Mouse (Mus musculus): ENCODE results near the gene Ube2g1. TPM values are rescaled to one million over a fixed set of nuclear protein-coding genes. Genes with fewer than 3 reads are reported as not detected.

Ube2g1 gene
- polyA plus RNA-seq, 1 experiment from 2014 or later = 68.3 TPM

GRCm38 (mm10) chr11:72615931-72616330 is 8.8 kb downstream of the Ube2g1 start:
- Histone ChIP-seq H3K4me2 (no peak overlapping the region), H3K4me3 (ENCODE audit: low read depth, low read length) (no peak overlapping the region), H3K9ac (ENCODE audit: low read depth, low read length) (no peak overlapping the region), H3K9me3 (replicated peaks; ENCODE audit: control insufficient read depth, low read length) (no peaks in the 10 kb centered on the region), H3K27me3 (ENCODE audit: control insufficient read depth, insufficient read depth, low read length) (no peaks in the 10 kb centered on the region), H3K36me3 (ENCODE audit: control insufficient read depth, insufficient read depth, low read length) (no peaks in the 10 kb centered on the region), H3K4me1 (ENCODE audit: control insufficient read depth, insufficient read depth, low read length) (no peaks in the 10 kb centered on the region; the same call in 1 of the 2 replicates), H3K27ac (ENCODE audit: low read depth, low read length) (no peak overlapping the region)
- 95% methylated on average over 4 of the region's 4 CpGs for WGBS (ENCODE audit: insufficient replicate concordance)
- ATAC-seq (replicated peaks; ENCODE audit: insufficient number of reproducible peaks, low FRiP score, low TSS enrichment) = no peak

- no peak overlapping the region for H3K4me2 ChIP-seq
- H3K27ac ChIP-seq (ENCODE audit: low read depth, low read length) = no peak overlapping the region
- H3K36me3 ChIP-seq (ENCODE audit: control insufficient read depth, insufficient read depth, low read length) = 0 out of 2 replicates have a peak, but pooled peaks cover 2% of the 10 kb centered on the region
- no peaks in the 10 kb centered on the region for H3K27me3 ChIP-seq (ENCODE audit: control insufficient read depth, insufficient read depth, low read length)
- no peaks in the 10 kb centered on the region for H3K9me3 ChIP-seq (replicated peaks; ENCODE audit: control insufficient read depth, low read length)
- ATAC-seq (replicated peaks; ENCODE audit: insufficient number of reproducible peaks, low FRiP score, low TSS enrichment) = no peak
- H3K4me3 ChIP-seq (ENCODE audit: low read depth, low read length) = no peak overlapping the region
- no peak overlapping the region for H3K9ac ChIP-seq (ENCODE audit: low read depth, low read length)
- WGBS (ENCODE audit: insufficient replicate concordance) = 96% methylated on average over 1 of the region's 1 CpGs
- no peaks in the 10 kb centered on the region for H3K4me1 ChIP-seq (ENCODE audit: control insufficient read depth, insufficient read depth, low read length)
These were observed 11.4 kb downstream of the Ube2g1 start for GRCm38 (mm10) chr11:72618476-72618875.

- no peak overlapping the region for H3K27ac ChIP-seq (ENCODE audit: low read depth, low read length)
- H3K4me3 ChIP-seq (ENCODE audit: low read depth, low read length) = no peak overlapping the region
- no peaks in the 10 kb centered on the region for H3K9me3 ChIP-seq (replicated peaks; ENCODE audit: control insufficient read depth, low read length)
- no peak for ATAC-seq (replicated peaks; ENCODE audit: insufficient number of reproducible peaks, low FRiP score, low TSS enrichment)
- no peak overlapping the region for H3K4me2 ChIP-seq
- no peaks in the 10 kb centered on the region for H3K4me1 ChIP-seq (ENCODE audit: control insufficient read depth, insufficient read depth, low read length)
- H3K36me3 ChIP-seq (ENCODE audit: control insufficient read depth, insufficient read depth, low read length) = no peaks in the 10 kb centered on the region
- 61% methylated on average over 4 of the region's 4 CpGs for WGBS (ENCODE audit: insufficient replicate concordance)
- no peaks in the 10 kb centered on the region for H3K27me3 ChIP-seq (ENCODE audit: control insufficient read depth, insufficient read depth, low read length)
- H3K9ac ChIP-seq (ENCODE audit: low read depth, low read length) = no peak overlapping the region
These were observed 35.6 kb downstream of the Ube2g1 start for GRCm38 (mm10) chr11:72642730-72643129.

- ATAC-seq (replicated peaks; ENCODE audit: insufficient number of reproducible peaks, low FRiP score, low TSS enrichment) = no peak
- H3K4me2 ChIP-seq = no peak overlapping the region
- no peaks in the 10 kb centered on the region for H3K36me3 ChIP-seq (ENCODE audit: control insufficient read depth, insufficient read depth, low read length)
- H3K9ac ChIP-seq (ENCODE audit: low read depth, low read length) = no peak overlapping the region
- H3K27me3 ChIP-seq (ENCODE audit: control insufficient read depth, insufficient read depth, low read length) = no peaks in the 10 kb centered on the region
- H3K4me3 ChIP-seq (ENCODE audit: low read depth, low read length) = no peak overlapping the region
- H3K9me3 ChIP-seq (replicated peaks; ENCODE audit: control insufficient read depth, low read length) = no peaks in the 10 kb centered on the region
- H3K27ac ChIP-seq (ENCODE audit: low read depth, low read length) = no peak overlapping the region
- no peaks in the 10 kb centered on the region for H3K4me1 ChIP-seq (ENCODE audit: control insufficient read depth, insufficient read depth, low read length)
- WGBS (ENCODE audit: insufficient replicate concordance) = 86% methylated on average over 5 of the region's 5 CpGs
These were observed 38.3 kb downstream of the Ube2g1 start for GRCm38 (mm10) chr11:72645386-72645785.

- no peaks in the 10 kb centered on the region for H3K9me3 ChIP-seq (replicated peaks; ENCODE audit: control insufficient read depth, low read length)
- no peaks in the 10 kb centered on the region for H3K36me3 ChIP-seq (ENCODE audit: control insufficient read depth, insufficient read depth, low read length)
- H3K27me3 ChIP-seq (ENCODE audit: control insufficient read depth, insufficient read depth, low read length) = no peaks in the 10 kb centered on the region
- WGBS (ENCODE audit: insufficient replicate concordance) = 69% methylated on average over 2 of the region's 2 CpGs
- no peaks in the 10 kb centered on the region for H3K4me1 ChIP-seq (ENCODE audit: control insufficient read depth, insufficient read depth, low read length)
- no peak overlapping the region for H3K9ac ChIP-seq (ENCODE audit: low read depth, low read length)
- H3K27ac ChIP-seq (ENCODE audit: low read depth, low read length) = no peak overlapping the region
- no peak overlapping the region for H3K4me2 ChIP-seq
- H3K4me3 ChIP-seq (ENCODE audit: low read depth, low read length) = no peak overlapping the region
- no peak for ATAC-seq (replicated peaks; ENCODE audit: insufficient number of reproducible peaks, low FRiP score, low TSS enrichment)
These were observed 43.3 kb downstream of the Ube2g1 start for GRCm38 (mm10) chr11:72650347-72650746.

- no peak for ATAC-seq (replicated peaks; ENCODE audit: insufficient number of reproducible peaks, low FRiP score, low TSS enrichment)
- Histone ChIP-seq H3K4me3 (ENCODE audit: low read depth, low read length) (no peak overlapping the region), H3K27me3 (ENCODE audit: control insufficient read depth, insufficient read depth, low read length) (no peaks in the 10 kb centered on the region), H3K9ac (ENCODE audit: low read depth, low read length) (no peak overlapping the region), H3K36me3 (ENCODE audit: control insufficient read depth, insufficient read depth, low read length) (no peaks in the 10 kb centered on the region), H3K4me2 (no peak overlapping the region), H3K4me1 (ENCODE audit: control insufficient read depth, insufficient read depth, low read length) (no peaks in the 10 kb centered on the region), H3K27ac (ENCODE audit: low read depth, low read length) (no peak overlapping the region), H3K9me3 (replicated peaks; ENCODE audit: control insufficient read depth, low read length) (no peaks in the 10 kb centered on the region)
These were observed 52.8 kb downstream of the Ube2g1 start for GRCm38 (mm10) chr11:72659918-72660317.

GRCm38 (mm10) chr11:72660359-72660758 is 53.3 kb downstream of the Ube2g1 start:
- H3K4me2 ChIP-seq = no peak overlapping the region
- H3K27me3 ChIP-seq (ENCODE audit: control insufficient read depth, insufficient read depth, low read length) = no peaks in the 10 kb centered on the region
- no peak overlapping the region for H3K4me3 ChIP-seq (ENCODE audit: low read depth, low read length)
- H3K4me1 ChIP-seq (ENCODE audit: control insufficient read depth, insufficient read depth, low read length) = no peaks in the 10 kb centered on the region
- ATAC-seq (replicated peaks; ENCODE audit: insufficient number of reproducible peaks, low FRiP score, low TSS enrichment) = no peak
- 95% methylated on average over 1 of the region's 1 CpGs for WGBS (ENCODE audit: insufficient replicate concordance)
- no peaks in the 10 kb centered on the region for H3K36me3 ChIP-seq (ENCODE audit: control insufficient read depth, insufficient read depth, low read length)
- no peak overlapping the region for H3K27ac ChIP-seq (ENCODE audit: low read depth, low read length)
- no peaks in the 10 kb centered on the region for H3K9me3 ChIP-seq (replicated peaks; ENCODE audit: control insufficient read depth, low read length)
- no peak overlapping the region for H3K9ac ChIP-seq (ENCODE audit: low read depth, low read length)

GRCm38 (mm10) chr11:72664641-72665040 is 57.6 kb downstream of the Ube2g1 start:
- no peaks in the 10 kb centered on the region for H3K9me3 ChIP-seq (replicated peaks; ENCODE audit: control insufficient read depth, low read length)
- no peaks in the 10 kb centered on the region for H3K36me3 ChIP-seq (ENCODE audit: control insufficient read depth, insufficient read depth, low read length)
- H3K4me1 ChIP-seq (ENCODE audit: control insufficient read depth, insufficient read depth, low read length) = no peaks in the 10 kb centered on the region
- no peak overlapping the region for H3K9ac ChIP-seq (ENCODE audit: low read depth, low read length)
- no peak for ATAC-seq (replicated peaks; ENCODE audit: insufficient number of reproducible peaks, low FRiP score, low TSS enrichment)
- no peak overlapping the region for H3K4me2 ChIP-seq
- 81% methylated on average over 4 of the region's 4 CpGs for WGBS (ENCODE audit: insufficient replicate concordance)
- H3K4me3 ChIP-seq (ENCODE audit: low read depth, low read length) = no peak overlapping the region
- no peak overlapping the region for H3K27ac ChIP-seq (ENCODE audit: low read depth, low read length)
- H3K27me3 ChIP-seq (ENCODE audit: control insufficient read depth, insufficient read depth, low read length) = no peaks in the 10 kb centered on the region

- Histone ChIP-seq H3K36me3 (ENCODE audit: control insufficient read depth, insufficient read depth, low read length) (no peaks in the 10 kb centered on the region), H3K4me1 (ENCODE audit: control insufficient read depth, insufficient read depth, low read length) (no peaks in the 10 kb centered on the region)
These were observed 63.6 kb downstream of the Ube2g1 start for GRCm38 (mm10) chr11:72670634-72671033.

More at GRCm38 (mm10) chr11:72670634-72671033, 63.6 kb downstream of the Ube2g1 start:
- H3K9ac ChIP-seq (ENCODE audit: low read depth, low read length) = no peak overlapping the region
- no peak for ATAC-seq (replicated peaks; ENCODE audit: insufficient number of reproducible peaks, low FRiP score, low TSS enrichment)
- no peak overlapping the region for H3K4me2 ChIP-seq
- no peaks in the 10 kb centered on the region for H3K27me3 ChIP-seq (ENCODE audit: control insufficient read depth, insufficient read depth, low read length)
- H3K27ac ChIP-seq (ENCODE audit: low read depth, low read length) = no peak overlapping the region
- no peaks in the 10 kb centered on the region for H3K9me3 ChIP-seq (replicated peaks; ENCODE audit: control insufficient read depth, low read length)
- H3K4me3 ChIP-seq (ENCODE audit: low read depth, low read length) = no peak overlapping the region

All from heart, embryonic 11.5 days (tissue).